Mouse (Mus musculus): ENCODE measurements around the gene Polm. TPM values are rescaled to one million over a fixed set of nuclear protein-coding genes. Genes with fewer than 3 reads are reported as not detected.

The Polm gene
- total and polyA plus RNA-seq, 3 experiments = 2.1 to 11.2 (median 3.3) TPM

DNA sequence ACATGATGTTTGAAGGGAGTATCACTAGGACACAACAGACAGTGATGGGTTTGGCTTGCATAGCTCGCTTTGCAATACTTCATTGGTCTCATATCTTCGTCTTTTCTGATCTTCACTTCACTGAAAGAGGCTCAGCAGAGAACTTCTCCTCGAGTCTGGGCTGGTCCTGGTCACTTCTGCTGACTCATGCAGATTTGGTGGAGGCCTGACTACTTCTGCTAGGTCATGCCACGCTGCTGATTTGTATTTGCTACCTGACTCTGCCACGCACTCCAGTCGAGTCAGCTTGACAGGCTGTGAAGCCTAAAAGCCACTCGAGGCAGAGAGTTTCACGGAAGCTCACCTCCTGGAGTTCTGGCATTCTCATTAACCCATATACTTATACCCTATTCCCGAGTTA is 29.9 kb downstream of the Polm start:
- intact Hi-C loops (cut with DNase I) = no loop called here
- H3K79me2 ChIP-seq (replicated peaks; ENCODE audit: control insufficient read depth, insufficient read depth, low read length) = no peaks in the 10 kb centered on the region
- DNase-seq = no peak
- H3K9ac ChIP-seq (ENCODE audit: low read depth, low read length) = no peak overlapping the region
- TF ChIP-seq EP300 (IDR thresholded peaks at IDR 0.05; ENCODE audit: insufficient read depth, low read depth, low read length) (no peak), CTCF (IDR thresholded peaks at IDR 0.05) (no peak), POLR2A (IDR thresholded peaks at IDR 0.05; ENCODE audit: insufficient read depth, low read depth, low read length) (no peak)
- H3K4me3 ChIP-seq = no peak overlapping the region
- 76% methylated on average over 9 of the region's 9 CpGs for WGBS
- H3K36me3 ChIP-seq (ENCODE audit: control insufficient read depth, insufficient read depth, low read length) = no peaks in the 10 kb centered on the region
- H3K27ac ChIP-seq = no peak overlapping the region
- H3K4me1 ChIP-seq (ENCODE audit: control insufficient read depth, insufficient read depth, low read length) = peaks cover 1% of the 10 kb centered on the region; the same call in 1 of the 2 replicates
- no peaks in the 10 kb centered on the region for H3K27me3 ChIP-seq (ENCODE audit: control insufficient read depth, insufficient read depth, low read length)

DNA sequence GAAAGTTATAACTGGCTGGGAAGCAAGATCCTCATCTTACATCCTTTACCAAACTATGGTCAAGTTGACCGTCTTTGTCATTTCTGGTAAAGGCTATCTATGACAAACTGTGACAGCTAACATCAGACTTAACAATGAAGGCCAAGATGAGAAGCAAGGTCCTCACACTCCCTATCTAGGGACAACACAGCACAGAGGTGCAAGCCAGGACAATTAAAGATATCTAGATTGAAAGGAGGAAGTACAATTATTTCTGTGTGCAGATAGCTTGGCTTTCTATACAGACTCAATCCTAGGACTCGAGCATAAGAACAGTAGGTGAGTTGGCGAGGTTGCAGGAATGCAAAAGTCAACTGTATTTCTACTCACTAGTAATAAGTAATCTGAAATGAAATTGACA is 32.1 kb downstream of the Polm start:
- H3K4me3 ChIP-seq = no peak overlapping the region
- H3K36me3 ChIP-seq (ENCODE audit: control insufficient read depth, insufficient read depth, low read length) = 0 out of 2 replicates have a peak, but pooled peaks cover 3% of the 10 kb centered on the region
- H3K27ac ChIP-seq = no peak overlapping the region
- DNase-seq = no peak
- WGBS = 57% methylated on average over 3 of the region's 3 CpGs
- H3K4me1 ChIP-seq (ENCODE audit: control insufficient read depth, insufficient read depth, low read length) = peaks cover 11% of the 10 kb centered on the region
- H3K79me2 ChIP-seq (replicated peaks; ENCODE audit: control insufficient read depth, insufficient read depth, low read length) = no peaks in the 10 kb centered on the region
- TF ChIP-seq EP300 (IDR thresholded peaks at IDR 0.05; ENCODE audit: insufficient read depth, low read depth, low read length) = no peak
- TF ChIP-seq POLR2A (IDR thresholded peaks at IDR 0.05; ENCODE audit: insufficient read depth, low read depth, low read length) = no peak
- no peak for TF ChIP-seq CTCF (IDR thresholded peaks at IDR 0.05)
- no peaks in the 10 kb centered on the region for H3K27me3 ChIP-seq (ENCODE audit: control insufficient read depth, insufficient read depth, low read length)
- no peak overlapping the region for H3K9ac ChIP-seq (ENCODE audit: low read depth, low read length)
- intact Hi-C loops (cut with DNase I) = no loop called here

DNA sequence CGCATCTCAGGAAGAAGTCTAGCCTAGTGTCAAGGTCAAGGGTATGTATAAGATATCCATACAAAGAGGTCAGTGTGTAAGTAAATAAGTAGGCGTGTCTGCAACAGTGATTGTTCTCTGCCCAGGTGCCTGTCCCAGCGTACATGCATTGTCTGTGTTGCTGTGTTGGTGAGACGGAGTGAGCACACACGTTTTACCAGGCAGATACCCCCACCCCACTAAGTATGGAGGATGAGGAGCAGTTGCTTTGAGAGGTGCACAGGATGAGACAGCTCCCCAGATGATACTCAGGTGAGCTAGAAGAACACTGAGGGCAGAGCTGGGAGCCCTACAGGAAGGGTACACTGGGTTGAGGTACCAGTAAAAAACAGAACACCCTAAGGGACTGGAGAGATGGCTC is 33.6 kb downstream of the Polm start:
- 58% methylated on average over 5 of the region's 5 CpGs for WGBS
- peak overlapping the region; percentile 76 for H3K27ac ChIP-seq
- H3K79me2 ChIP-seq (replicated peaks; ENCODE audit: control insufficient read depth, insufficient read depth, low read length) = no peaks in the 10 kb centered on the region
- H3K36me3 ChIP-seq (ENCODE audit: control insufficient read depth, insufficient read depth, low read length) = 0 out of 2 replicates have a peak, but pooled peaks cover 3% of the 10 kb centered on the region
- H3K4me1 ChIP-seq (ENCODE audit: control insufficient read depth, insufficient read depth, low read length) = peaks cover 17% of the 10 kb centered on the region
- no peaks in the 10 kb centered on the region for H3K27me3 ChIP-seq (ENCODE audit: control insufficient read depth, insufficient read depth, low read length)
- intact Hi-C loops (cut with DNase I) = no loop called here
- H3K9ac ChIP-seq (ENCODE audit: low read depth, low read length) = no peak overlapping the region
- H3K4me3 ChIP-seq = no peak overlapping the region
- no peak for TF ChIP-seq POLR2A (IDR thresholded peaks at IDR 0.05; ENCODE audit: insufficient read depth, low read depth, low read length)
- TF ChIP-seq CTCF (IDR thresholded peaks at IDR 0.05) = no peak
- no peak for TF ChIP-seq EP300 (IDR thresholded peaks at IDR 0.05; ENCODE audit: insufficient read depth, low read depth, low read length)
- DNase-seq = no peak

DNA sequence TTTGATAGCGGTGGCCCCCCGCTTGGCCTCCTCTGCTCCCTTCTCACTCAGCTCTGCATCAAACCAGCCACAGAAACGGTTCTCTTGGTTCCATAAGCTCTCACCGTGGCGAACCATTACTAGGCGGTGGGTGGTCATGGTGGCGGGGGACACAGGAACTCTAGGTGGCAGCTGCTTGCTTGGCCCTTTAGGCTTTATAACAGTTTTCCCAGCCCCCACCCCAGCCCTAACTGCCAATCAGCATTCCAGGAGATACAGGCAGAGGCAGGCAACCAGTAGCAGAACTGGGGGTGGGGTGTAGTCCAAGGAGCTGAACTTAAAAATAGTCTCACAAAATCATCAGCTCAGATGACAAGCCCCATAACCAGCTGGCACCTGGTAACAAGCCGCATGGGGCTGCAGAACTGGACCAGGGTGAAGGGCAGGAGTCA is 34.2 kb downstream of the Polm start, which contains the start of gene Pgam2:
Pgam2 (minus strand) TSS at position 183 of the 431 bp plus-strand sequence.
- Histone ChIP-seq H3K79me2 (replicated peaks; ENCODE audit: control insufficient read depth, insufficient read depth, low read length) (no peaks in the 10 kb centered on the region), H3K9ac (ENCODE audit: low read depth, low read length) (peak within 1 kb of the TSS; percentile 62), H3K4me3 (peak within 1 kb of the TSS; percentile 56), H3K27me3 (ENCODE audit: control insufficient read depth, insufficient read depth, low read length) (no peaks in the 10 kb centered on the region), H3K27ac (peak within 1 kb of the TSS; percentile 76), H3K4me1 (ENCODE audit: control insufficient read depth, insufficient read depth, low read length) (peaks cover 17% of the 10 kb centered on the region), H3K36me3 (ENCODE audit: control insufficient read depth, insufficient read depth, low read length) (0 out of 2 replicates have a peak, but pooled peaks cover 3% of the 10 kb centered on the region)
- peak; percentile 66 to 77 for DNase-seq
- TF ChIP-seq POLR2A (IDR thresholded peaks at IDR 0.05; ENCODE audit: insufficient read depth, low read depth, low read length) (peak; percentile 98), EP300 (IDR thresholded peaks at IDR 0.05; ENCODE audit: insufficient read depth, low read depth, low read length) (peak; percentile 90), CTCF (IDR thresholded peaks at IDR 0.05) (no peak)
- WGBS = 26% methylated on average over 8 of the region's 8 CpGs
- intact Hi-C loops (cut with DNase I) = no loop called here

DNA sequence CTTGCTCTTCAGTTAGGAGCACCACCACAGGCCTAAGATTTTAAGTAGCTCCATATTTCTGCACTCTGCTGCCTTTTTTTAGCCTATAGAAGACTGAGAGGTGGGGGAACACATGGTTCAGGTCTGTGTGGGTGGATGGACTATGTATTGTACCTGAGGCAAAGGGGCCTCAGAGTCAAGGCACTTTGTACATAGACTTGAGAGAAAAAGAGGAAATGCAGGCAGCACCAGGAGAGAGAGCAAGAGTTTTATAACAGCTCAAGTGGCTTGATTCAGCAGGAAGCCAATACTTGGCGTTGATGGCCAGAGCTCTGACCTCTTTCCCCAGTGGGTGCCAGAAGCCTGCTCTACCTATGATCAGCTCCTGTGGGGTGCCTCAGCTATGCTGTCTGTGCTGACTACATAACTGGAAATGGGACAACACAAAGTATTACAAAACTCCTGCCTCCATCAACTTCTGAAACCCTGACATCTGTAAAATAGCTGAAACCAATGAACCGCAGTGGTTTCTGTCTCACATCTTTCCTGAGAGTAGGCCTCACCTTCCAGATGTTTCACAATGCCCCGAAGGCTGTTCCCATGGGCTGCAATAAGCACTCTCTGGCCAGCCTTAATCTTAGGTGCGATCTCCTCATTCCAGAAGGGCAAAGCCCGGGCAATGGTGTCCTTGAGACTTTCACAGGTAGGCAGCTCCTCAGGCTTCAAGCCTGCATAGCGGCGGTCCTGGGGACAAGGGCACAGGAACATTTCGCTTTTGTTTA is 35.2 kb downstream of the Polm start:
- peak overlapping the region; percentile 73 for H3K27ac ChIP-seq
- H3K4me3 ChIP-seq = peak overlapping the region; percentile 56
- no peak for DNase-seq
- no peaks in the 10 kb centered on the region for H3K27me3 ChIP-seq (ENCODE audit: control insufficient read depth, insufficient read depth, low read length)
- H3K4me1 ChIP-seq (ENCODE audit: control insufficient read depth, insufficient read depth, low read length) = peaks cover 17% of the 10 kb centered on the region
- no peak for TF ChIP-seq CTCF (IDR thresholded peaks at IDR 0.05)
- no peak; the same call in 1 of the 2 replicates for TF ChIP-seq POLR2A (IDR thresholded peaks at IDR 0.05; ENCODE audit: insufficient read depth, low read depth, low read length)
- no peak for TF ChIP-seq EP300 (IDR thresholded peaks at IDR 0.05; ENCODE audit: insufficient read depth, low read depth, low read length)
- 0 out of 2 replicates have a peak, but pooled peaks cover 3% of the 10 kb centered on the region for H3K36me3 ChIP-seq (ENCODE audit: control insufficient read depth, insufficient read depth, low read length)
- no peaks in the 10 kb centered on the region for H3K79me2 ChIP-seq (replicated peaks; ENCODE audit: control insufficient read depth, insufficient read depth, low read length)
- H3K9ac ChIP-seq (ENCODE audit: low read depth, low read length) = peak overlapping the region; percentile 62
- intact Hi-C loops (cut with DNase I) = no loop called here
- 43% methylated on average over 8 of the region's 8 CpGs for WGBS

DNA sequence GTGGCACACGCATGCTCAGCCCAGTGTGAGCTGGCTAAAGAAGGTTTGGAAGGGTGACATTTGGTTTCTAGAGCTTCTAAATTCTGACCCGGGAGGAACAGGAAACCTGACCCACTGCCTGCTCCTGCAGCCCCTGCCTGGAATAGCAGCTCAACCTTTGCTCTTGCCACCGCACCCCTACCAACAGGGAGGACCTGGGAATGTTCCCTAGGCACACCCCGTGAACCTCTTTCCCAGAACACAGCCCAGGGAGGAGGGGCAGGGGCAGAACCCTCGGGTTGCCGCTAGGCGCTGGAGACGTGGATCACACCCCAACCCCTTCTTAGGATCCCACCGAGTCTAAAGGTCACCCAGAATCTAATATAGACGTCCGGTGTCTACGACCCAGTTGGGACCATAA is 35.8 kb downstream of the Polm start:
- H3K4me1 ChIP-seq (ENCODE audit: control insufficient read depth, insufficient read depth, low read length) = peaks cover 17% of the 10 kb centered on the region
- DNase-seq = peak in 1 of 2 experiments; percentile 44
- 49% methylated on average over 12 of the region's 12 CpGs for WGBS
- 0 out of 2 replicates have a peak, but pooled peaks cover 3% of the 10 kb centered on the region for H3K36me3 ChIP-seq (ENCODE audit: control insufficient read depth, insufficient read depth, low read length)
- peak overlapping the region; percentile 56 for H3K4me3 ChIP-seq
- H3K79me2 ChIP-seq (replicated peaks; ENCODE audit: control insufficient read depth, insufficient read depth, low read length) = no peaks in the 10 kb centered on the region
- intact Hi-C loops (cut with DNase I) = no loop called here
- H3K27ac ChIP-seq = peak overlapping the region; percentile 73
- TF ChIP-seq CTCF (IDR thresholded peaks at IDR 0.05) (peak; percentile 32; the same call in 1 of the 2 replicates), EP300 (IDR thresholded peaks at IDR 0.05; ENCODE audit: insufficient read depth, low read depth, low read length) (no peak), POLR2A (IDR thresholded peaks at IDR 0.05; ENCODE audit: insufficient read depth, low read depth, low read length) (peak; percentile 45; the same call in 1 of the 2 replicates)
- H3K27me3 ChIP-seq (ENCODE audit: control insufficient read depth, insufficient read depth, low read length) = no peaks in the 10 kb centered on the region
- H3K9ac ChIP-seq (ENCODE audit: low read depth, low read length) = peak overlapping the region; percentile 62
